Mouse (Mus musculus) bone marrow, adult 2 months (tissue): ENCODE results near the gene Mapk1ip1. TPM values are rescaled to one million over a fixed set of nuclear protein-coding genes. Genes with fewer than 3 reads are reported as not detected.

Experiments
- H3K27ac ChIP-seq: fragments of 200-500 bp; 2 replicates; pipeline ENCODE4 v1.5.1; 2012; ENCODE audit warnings: low read depth, mild to moderate bottlenecking, control low read depth, inconsistent platforms, low read length; ENCODE audit not compliant: control insufficient read depth, poor library complexity, insufficient read depth
- H3K4me1 ChIP-seq: fragments of 200-500 bp; 2 replicates; pipeline ENCODE4 v1.6.1; 2011; ENCODE audit warnings: low read length; ENCODE audit not compliant: control insufficient read depth, insufficient read depth
- H3K4me3 ChIP-seq: fragments of 200-500 bp; replicated peaks from 2 replicates; pipeline ENCODE3; 2011; ENCODE audit warnings: mild to moderate bottlenecking, low read depth, low read length, control low read depth; ENCODE audit not compliant: control insufficient read depth
- CTCF ChIP-seq: fragments of 200-500 bp; IDR thresholded peaks from 2 replicates; pipeline ENCODE4 v1.5.1; 2011; ENCODE audit warnings: low read length, control low read depth; ENCODE audit not compliant: control insufficient read depth, insufficient read depth
- POLR2A ChIP-seq: fragments of 200-500 bp; IDR thresholded peaks from 2 replicates; pipeline ENCODE4 v1.6.1; 2011; ENCODE audit warnings: low read depth, mild to moderate bottlenecking, control low read depth, low read length, borderline replicate concordance; ENCODE audit not compliant: control insufficient read depth
- WGBS: fragments of 180-500 bp; shearing (Covaris S2); methylation state at CpG from one replicate; pipeline ENCODE4 v1.1.7; 2018; 5-methylcytosine and 5-hydroxymethylcytosine counted together
- polyA plus RNA-seq: library from polyadenylated mRNA; stranded (reverse); fragments of >200 nt; gene quantifications from 2 replicates; pipeline ENCODE4 v1.2.4, GENCODE M21; 2011; ENCODE audit warnings: low replicate concordance; ENCODE audit not compliant: missing spikeins, insufficient read depth, insufficient read length

The Mapk1ip1 gene
- 14.6 and 53.5 TPM in 2 replicates for polyA plus RNA-seq

- peak within 1 kb of the TSS; percentile 85 for H3K4me3 ChIP-seq
- TF ChIP-seq CTCF (peak; percentile 45), POLR2A (peak; percentile 57; the same call in 1 of the 2 replicates)
- under 1% methylated on average over 51 of the region's 51 CpGs for WGBS
- peak within 1 kb of the TSS; percentile 98 for H3K27ac ChIP-seq
- peaks cover 5% of the 10 kb centered on the region for H3K4me1 ChIP-seq
Measured at GRCm38 (mm10) chr7:138845544-138846391, at the start of gene Mapk1ip1, which contains the start of gene Ppp2r2d. Gene Mapk1ip1 (minus strand): TSS chr7:138846273. Gene Ppp2r2d (plus strand): TSS chr7:138846079.

DNA sequence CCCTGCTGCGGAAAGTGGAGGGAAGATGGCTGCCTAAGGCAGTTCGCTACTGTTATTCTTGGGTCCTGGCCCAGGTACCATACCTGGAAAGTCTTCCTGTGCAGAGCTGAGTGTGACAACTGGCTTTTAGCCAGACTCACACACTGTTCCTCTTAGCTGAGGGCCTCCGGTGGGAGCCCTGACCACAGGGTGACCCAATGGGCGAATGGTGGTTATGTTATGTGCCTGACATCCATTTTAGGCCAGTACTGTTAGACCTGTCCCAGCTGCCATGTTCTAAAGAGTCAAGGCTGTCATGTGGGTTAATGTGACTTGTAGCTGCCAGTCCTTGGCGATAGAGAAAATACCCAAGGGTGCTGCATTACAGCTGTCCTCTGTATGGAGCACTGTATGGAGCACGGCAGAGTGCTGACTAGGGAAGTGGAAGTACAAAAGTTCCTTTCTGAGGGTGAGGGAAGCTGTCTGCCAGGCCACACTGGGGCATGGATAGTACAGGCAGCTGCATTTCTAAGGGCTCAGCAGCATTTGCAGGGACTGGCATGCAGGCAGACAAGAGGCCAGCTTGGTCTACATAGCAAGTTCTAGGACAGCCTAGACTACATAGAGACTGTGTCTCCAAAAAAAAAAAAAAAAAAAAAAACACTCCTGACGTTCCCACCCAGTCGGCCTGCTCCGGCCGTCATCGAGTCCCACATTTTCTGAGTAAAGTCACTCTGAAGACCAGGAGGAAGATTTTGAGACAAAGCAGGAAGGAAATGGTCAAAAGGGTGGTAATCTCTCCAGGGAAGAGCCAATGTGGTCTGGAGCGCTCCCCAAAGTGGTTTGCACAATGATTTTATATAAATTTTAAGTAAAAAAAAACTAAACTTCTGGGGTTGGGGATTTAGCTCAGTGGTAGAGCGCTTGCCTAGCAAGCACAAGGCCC lies 39.6 kb upstream of the Mapk1ip1 start:
- H3K4me1 ChIP-seq, result peaks cover 2% of the 10 kb centered on the region; the same call in 1 of the 2 replicates
- H3K27ac ChIP-seq, result no peak overlapping the region
- H3K4me3 ChIP-seq, result no peak overlapping the region
- TF ChIP-seq POLR2A, result no peak
- TF ChIP-seq CTCF, result no peak
- 31% methylated on average over 12 of the region's 13 CpGs for WGBS

DNA sequence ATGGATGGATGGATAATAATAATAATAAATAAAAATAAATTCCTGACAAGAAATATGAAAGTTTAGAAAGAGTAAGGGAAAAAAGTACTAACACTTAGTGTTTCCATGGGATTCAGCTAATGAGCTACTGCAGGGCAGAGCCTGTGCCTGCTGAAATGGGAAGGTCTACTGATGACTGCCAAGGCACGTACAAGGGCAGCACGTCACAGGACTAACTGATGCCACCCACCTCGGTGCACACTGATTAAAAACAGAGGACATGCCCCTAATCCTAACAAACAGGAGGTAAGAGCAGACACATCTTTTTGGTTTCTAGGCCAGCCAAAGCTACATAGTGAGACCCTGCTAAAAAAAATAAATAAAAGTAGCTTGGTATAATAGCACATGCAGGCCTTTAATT lies 37.7 kb upstream of the Mapk1ip1 start:
- WGBS, result 92% methylated on average over 3 of the region's 3 CpGs
- H3K27ac ChIP-seq, result no peak overlapping the region
- H3K4me3 ChIP-seq, result no peak overlapping the region
- no peak for TF ChIP-seq CTCF
- no peak for TF ChIP-seq POLR2A
- H3K4me1 ChIP-seq, result peaks cover 2% of the 10 kb centered on the region; the same call in 1 of the 2 replicates

- H3K27ac ChIP-seq, result no peak overlapping the region
- no peaks in the 10 kb centered on the region for H3K4me1 ChIP-seq
- H3K4me3 ChIP-seq, result no peak overlapping the region
- WGBS, result 71% methylated on average over 3 of the region's 3 CpGs
- no peak for TF ChIP-seq CTCF
Measured at GRCm38 (mm10) chr7:138875031-138875430, 29.0 kb upstream of the Mapk1ip1 start.

DNA sequence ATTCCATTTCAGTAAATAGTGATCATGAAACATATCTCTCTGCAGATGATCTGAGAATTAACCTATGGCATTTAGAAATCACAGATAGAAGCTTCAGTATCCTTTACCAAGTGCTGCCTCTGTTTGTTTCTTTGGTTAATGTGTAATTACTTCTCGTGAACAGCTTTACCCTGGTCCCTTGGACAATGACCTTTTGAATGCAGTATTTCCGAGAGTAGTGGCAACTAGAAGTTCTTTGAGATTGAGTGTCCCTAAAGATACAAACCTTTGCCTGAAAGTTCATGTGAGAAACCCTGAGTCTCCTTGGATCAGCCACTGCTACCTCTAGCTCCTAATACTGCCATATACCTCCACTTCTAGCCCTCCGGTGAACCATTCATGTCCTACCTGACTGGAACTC lies 26.9 kb upstream of the Mapk1ip1 start:
- no peak for TF ChIP-seq CTCF
- TF ChIP-seq POLR2A, result no peak
- no peak overlapping the region for H3K4me3 ChIP-seq
- no peaks in the 10 kb centered on the region for H3K4me1 ChIP-seq
- 92% methylated on average over 3 of the region's 3 CpGs for WGBS
- H3K27ac ChIP-seq, result no peak overlapping the region

DNA sequence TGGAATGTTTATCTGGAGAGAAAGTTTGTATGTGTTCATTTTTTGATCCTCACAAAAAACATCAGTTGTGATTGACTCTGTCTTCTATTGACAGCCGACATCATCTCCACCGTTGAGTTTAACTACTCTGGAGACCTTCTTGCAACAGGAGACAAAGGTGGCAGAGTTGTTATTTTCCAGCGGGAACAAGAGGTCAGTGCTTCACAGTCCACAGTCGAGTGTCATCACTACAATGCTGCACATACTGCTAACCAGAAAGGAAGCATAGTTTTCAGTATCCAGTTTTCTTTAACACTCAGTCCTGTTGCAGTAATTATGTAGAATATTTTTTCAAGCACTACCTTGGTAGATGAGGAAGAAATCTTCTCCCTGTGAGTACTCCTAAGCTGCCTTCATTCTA lies 22.2 kb upstream of the Mapk1ip1 start:
- no peaks in the 10 kb centered on the region; the same call in 1 of the 2 replicates for H3K4me1 ChIP-seq
- WGBS, result 89% methylated on average over 4 of the region's 4 CpGs
- no peak overlapping the region for H3K4me3 ChIP-seq
- TF ChIP-seq POLR2A (no peak), CTCF (no peak)
- H3K27ac ChIP-seq, result no peak overlapping the region

DNA sequence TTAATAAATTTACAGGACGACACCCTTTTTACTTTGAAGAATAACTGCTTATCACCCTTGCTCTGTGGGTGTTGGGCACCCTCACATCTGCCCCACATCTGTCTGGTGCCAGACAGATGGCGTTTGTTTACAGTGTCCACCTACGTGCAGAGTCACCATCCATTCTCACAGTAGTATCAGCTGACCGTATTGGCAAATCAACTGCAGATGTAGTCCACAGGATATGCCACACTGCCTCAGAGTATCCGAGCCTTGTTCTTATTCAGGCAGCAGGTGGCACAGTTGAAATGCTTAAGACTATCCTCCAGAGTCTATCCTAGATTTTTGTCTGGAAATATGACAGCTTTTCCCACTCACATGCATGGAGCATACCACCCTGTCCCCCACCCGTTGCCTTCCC lies 21.2 kb upstream of the Mapk1ip1 start:
- WGBS, result 68% methylated on average over 6 of the region's 6 CpGs
- TF ChIP-seq POLR2A (no peak), CTCF (no peak)
- Histone ChIP-seq H3K27ac (no peak overlapping the region), H3K4me3 (no peak overlapping the region), H3K4me1 (no peaks in the 10 kb centered on the region; the same call in 1 of the 2 replicates)

GRCm38 (mm10) chr7:138864776-138865175 lies 18.7 kb upstream of the Mapk1ip1 start:
- TF ChIP-seq POLR2A (no peak), CTCF (no peak)
- Histone ChIP-seq H3K4me1 (no peaks in the 10 kb centered on the region; the same call in 1 of the 2 replicates), H3K4me3 (no peak overlapping the region), H3K27ac (no peak overlapping the region)
- WGBS, result 92% methylated on average over 1 of the region's 1 CpGs
